Mouse (Mus musculus): ENCODE data around the gene Hddc3.

DNA sequence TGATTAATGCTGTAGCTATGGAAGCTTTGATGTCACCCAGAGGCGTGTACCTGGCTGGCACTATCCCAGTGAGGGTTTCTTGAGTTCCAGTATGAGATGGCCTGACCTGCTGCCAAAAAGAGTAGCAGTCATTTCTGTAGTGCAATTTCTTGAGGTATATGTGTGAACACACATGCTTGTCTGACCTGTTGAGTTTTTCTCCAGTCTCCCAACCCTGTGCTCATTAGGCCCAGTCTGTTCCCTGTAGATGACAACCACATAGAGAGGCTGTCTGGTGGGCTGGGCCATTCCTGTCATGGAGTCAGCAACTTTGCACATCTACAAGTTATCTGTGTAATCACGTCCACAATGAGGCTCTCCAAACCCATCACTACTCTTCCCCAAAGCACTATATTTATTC lies 27.2 kb upstream of the Hddc3 start:
- TF ChIP-seq CTCF (IDR thresholded peaks at IDR 0.05; ENCODE audit: insufficient read depth, low read length) (no peak), POLR2A (IDR thresholded peaks at IDR 0.05; ENCODE audit: borderline replicate concordance, extremely low read depth, low read depth, low read length) (no peak)
